Mouse (Mus musculus) c-Kit-negative CD71-positive TER-119-positive erythroid progenitor cells, embryonic 14.5 days (primary cell): ENCODE measurements around the gene Plxdc2.
"Not testable (repeated sequence)": the region's sequence is repeated elsewhere in the genome, so short reads cannot be mapped to it uniquely, and the experiment has no call there.

Experiments used
- DNase-seq: peaks from one replicate; pipeline ENCODE4 v3.0.0-alpha.2; 2013; ENCODE audit warnings: low read depth, low spot score

Plxdc2 gene

GRCm38 (mm10) chr2:16743568-16743967, 387.5 kb downstream of the Plxdc2 start:
- no peak for DNase-seq

- no peak for DNase-seq
Measured at GRCm38 (mm10) chr2:16749302-16749909, 393.3 kb downstream of the Plxdc2 start.

GRCm38 (mm10) chr2:16757158-16757557, 401.1 kb downstream of the Plxdc2 start:
- no peak for DNase-seq

GRCm38 (mm10) chr2:16759766-16760165, 403.7 kb downstream of the Plxdc2 start:
- DNase-seq = no peak

- DNase-seq = not testable (repeated sequence)
Measured at GRCm38 (mm10) chr2:16769149-16769548, 413.0 kb downstream of the Plxdc2 start.

- DNase-seq = no peak
Measured at GRCm38 (mm10) chr2:16773398-16774113, 417.5 kb downstream of the Plxdc2 start.

- no peak for DNase-seq
Measured at GRCm38 (mm10) chr2:16774114-16774433, 418.0 kb downstream of the Plxdc2 start.

- no peak for DNase-seq
Measured at GRCm38 (mm10) chr2:16795283-16795682, 439.2 kb downstream of the Plxdc2 start.
